Mouse (Mus musculus) MEL-GATA-1-ER (cell line): ENCODE measurements around the gene Klk10.

Source experiments
- DNase-seq: peaks from one replicate; pipeline ENCODE4 v3.0.0-alpha.2; 2012; ENCODE audit warnings: low read depth; ENCODE audit errors: extremely low read depth

Gene Klk10

GRCm38 (mm10) chr7:43796355-43796754, 15.5 kb downstream of the Klk10 start:
- DNase-seq, result no peak

DNA sequence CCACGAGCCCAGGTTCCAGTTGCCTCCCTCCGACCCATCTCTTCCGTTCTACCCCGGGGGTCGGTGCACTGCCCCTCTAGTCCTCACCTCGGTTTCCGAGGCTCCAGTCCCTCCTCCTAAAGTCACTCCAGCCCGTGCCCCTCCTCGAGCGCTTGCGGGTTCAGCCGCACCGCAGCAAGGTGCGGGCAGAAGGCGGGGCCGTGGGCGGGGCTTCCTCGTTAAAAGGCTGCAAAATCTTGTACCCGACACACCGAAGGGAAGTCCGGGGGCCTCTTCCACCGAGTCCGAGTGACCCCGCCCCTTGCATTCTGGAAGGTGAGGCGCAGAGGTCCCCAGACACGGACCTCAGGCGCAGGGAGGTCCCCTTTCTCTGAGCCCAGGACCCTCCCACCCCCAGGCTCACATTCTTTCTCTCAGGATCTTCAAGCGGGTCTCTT, 16.5 kb downstream of the Klk10 start, which contains the start of gene Klk8:
Gene Klk8 (plus strand): TSS at position 245 of the 437 bp plus-strand sequence.
- DNase-seq, result no peak

DNA sequence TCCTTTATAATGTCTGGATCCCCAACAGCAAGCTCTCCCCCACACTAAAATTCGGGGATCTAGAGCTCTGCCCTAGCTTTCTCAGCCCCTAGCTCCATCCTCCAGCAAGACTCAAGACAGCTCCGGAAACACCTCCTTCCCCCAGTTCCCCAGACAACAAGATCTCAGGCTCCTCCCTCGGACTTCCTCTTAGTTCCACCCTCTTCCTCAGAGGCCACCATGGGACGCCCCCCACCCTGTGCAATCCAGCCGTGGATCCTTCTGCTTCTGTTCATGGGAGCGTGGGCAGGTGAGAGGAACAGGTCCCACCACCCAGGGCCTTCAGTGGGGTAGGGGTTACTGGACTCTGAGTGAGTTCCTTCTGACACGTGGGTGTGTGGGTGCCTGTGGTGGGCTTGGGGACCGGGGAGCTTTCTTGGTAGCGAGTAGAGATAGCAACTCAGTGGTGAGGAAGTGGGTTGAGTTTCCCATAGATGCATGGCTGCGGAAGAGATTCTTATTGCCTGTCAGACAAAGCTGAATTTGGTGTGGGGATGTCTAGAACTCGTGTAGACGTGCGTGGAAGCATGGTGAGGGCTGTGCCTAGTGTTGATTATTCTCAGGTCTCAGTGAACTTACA, 17.1 kb downstream of the Klk10 start:
- no peak for DNase-seq

GRCm38 (mm10) chr7:43799876-43800275, 19.0 kb downstream of the Klk10 start:
- DNase-seq, result no peak

DNA sequence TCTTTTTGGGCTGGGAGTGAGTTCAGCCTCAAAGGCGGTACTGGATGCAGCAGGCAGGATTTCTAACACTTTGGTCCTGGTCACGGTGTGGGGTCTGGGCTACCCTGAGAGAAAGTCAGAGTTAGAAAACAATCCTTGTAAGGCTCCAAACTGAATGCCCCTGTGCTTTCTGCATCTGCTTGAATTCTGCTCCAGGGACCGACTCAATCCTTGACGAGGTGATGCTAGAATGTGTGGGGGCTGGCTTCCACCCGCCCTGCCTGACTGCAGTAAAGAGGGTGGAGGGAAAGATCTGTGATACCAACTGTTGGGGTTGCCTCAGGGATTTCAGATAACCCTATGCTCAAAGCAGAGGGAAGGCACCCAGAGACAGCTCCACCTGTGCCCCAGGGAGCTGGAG, 30.2 kb downstream of the Klk10 start, which contains the start of gene Klk7:
Gene Klk7 (plus strand): TSS at position 301 of the 400 bp plus-strand sequence.
- no peak for DNase-seq

DNA sequence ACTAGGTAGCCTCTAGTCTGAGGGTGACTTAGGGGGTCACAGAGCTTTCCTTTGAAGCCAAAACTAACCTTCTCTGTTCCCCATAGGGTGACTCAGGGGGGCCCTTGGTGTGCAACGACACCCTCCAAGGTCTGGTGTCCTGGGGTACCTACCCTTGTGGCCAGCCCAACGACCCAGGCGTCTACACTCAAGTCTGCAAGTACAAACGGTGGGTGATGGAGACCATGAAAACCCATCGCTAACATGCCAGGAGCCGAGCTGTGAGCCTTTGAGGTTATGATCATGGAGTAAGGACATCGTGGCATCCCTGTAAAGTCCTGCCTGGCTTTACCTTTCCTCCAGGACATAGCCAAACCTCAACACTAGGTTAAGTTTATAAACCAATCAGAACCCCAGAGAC, 34.4 kb downstream of the Klk10 start:
- DNase-seq, result no peak

- no peak for DNase-seq
Measured at GRCm38 (mm10) chr7:43816746-43817145, 35.9 kb downstream of the Klk10 start.

- DNase-seq, result no peak
Measured at GRCm38 (mm10) chr7:43821581-43821980, 40.7 kb downstream of the Klk10 start.

DNA sequence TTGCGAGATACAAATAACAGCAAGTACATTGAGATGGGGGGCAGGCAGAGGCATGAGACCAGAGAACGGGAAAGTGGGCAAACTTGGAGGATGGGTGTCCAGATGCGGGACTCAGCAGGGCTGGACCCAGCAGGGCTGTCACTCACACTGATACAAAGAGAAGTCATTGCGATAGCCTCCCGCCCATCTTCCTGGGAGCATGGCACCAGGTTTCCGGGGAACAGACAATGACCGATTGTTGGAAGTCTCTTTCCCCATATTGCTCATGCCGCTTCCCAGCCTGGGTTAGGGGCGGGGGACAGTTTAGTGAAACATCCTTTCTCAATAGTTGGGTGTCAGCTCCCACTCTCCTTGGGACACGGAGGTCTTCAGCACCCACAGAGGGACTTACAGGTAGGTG, 43.4 kb downstream of the Klk10 start, which contains the start of gene Klk6:
Gene Klk6 (plus strand): TSS at position 301 of the 400 bp plus-strand sequence.
- DNase-seq, result no peak

- DNase-seq, result no peak
Measured at GRCm38 (mm10) chr7:43826056-43826455, 45.2 kb downstream of the Klk10 start.

DNA sequence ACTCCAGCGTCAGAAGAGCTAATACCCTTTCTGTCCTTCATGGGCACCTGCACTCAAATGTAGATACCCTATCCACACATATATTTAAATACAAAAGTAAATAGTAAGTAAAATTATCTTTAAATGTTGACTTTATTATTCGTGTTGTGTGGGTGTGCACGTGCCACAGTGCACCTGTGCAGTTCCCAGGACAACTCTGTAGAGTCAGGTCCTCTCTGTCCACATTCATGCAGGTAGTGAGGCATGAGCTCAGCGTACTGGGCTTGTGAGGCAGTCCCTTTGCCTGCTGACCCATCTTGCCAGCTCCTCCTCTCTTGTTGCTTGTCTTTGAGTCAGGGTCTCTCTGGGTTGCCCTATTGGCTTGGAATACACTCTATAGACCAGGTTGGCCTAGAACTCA, 46.9 kb downstream of the Klk10 start:
- no peak for DNase-seq

DNA sequence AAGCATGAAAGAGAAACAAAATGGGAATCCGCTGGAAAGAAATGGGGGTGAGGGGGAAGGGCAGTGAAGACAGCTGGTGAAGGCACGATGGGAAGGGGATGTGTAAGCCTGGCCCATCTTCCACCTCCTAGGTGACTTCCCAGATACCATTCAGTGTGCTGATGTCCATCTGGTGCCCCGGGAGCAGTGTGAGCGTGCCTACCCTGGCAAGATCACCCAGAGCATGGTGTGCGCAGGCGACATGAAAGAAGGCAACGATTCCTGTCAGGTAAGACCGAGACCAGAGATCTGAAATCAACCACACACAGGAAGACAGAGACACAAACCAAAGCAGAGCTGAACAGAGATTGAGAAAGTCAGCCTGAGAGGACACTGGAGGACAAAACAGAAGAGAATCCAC, 48.2 kb downstream of the Klk10 start:
- DNase-seq, result no peak
